Mouse (Mus musculus) right cerebral cortex, postnatal 36 days (tissue): ENCODE measurements at regions not wholly inside any gene's neighbourhood (a gene's known extent, or its start where the extent isn't known, plus 50 kb on each side); places are given as distances from the start of the nearest gene placed in this dataset.
"Not testable (repeated sequence)": the region's sequence is repeated elsewhere in the genome, so short reads cannot be mapped to it uniquely, and the experiment has no call there.

Experiments
- DNase-seq, 2 experiments: peaks; one replicate each; pipeline ENCODE4 v3.0.0; 2022; ENCODE audit warnings: low spot score in 2 of 2, mixed read lengths in 1 of 2

- DNase-seq = not testable (repeated sequence)
Measured at GRCm38 (mm10) chr17:13432256-13432655, 77.9 kb downstream of the Tcp10c start.

- DNase-seq = not testable (repeated sequence)
Measured at GRCm38 (mm10) chr17:13434146-13434545, 79.8 kb downstream of the Tcp10c start.

DNA sequence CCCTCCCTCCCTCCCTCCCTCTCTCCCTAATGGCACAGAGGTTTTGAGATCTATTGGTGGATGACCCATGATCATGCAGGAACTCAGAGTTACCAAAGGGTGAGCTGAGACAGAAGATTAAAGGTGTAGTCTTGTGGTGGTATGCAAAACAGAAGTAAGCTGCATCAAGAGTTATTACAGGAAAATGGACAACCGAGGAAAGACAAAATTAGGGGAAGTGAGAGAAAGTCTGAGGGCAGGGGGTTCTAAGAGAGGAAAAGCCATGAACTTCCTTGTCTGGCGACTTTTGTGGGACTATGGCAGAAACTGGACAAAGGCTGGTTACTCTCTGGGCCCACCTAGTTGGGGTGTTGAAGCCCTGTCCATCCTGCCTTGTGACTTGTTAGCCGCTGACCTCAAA is 84.4 kb downstream of the Tcp10c start:
- DNase-seq = not testable (repeated sequence)

DNA sequence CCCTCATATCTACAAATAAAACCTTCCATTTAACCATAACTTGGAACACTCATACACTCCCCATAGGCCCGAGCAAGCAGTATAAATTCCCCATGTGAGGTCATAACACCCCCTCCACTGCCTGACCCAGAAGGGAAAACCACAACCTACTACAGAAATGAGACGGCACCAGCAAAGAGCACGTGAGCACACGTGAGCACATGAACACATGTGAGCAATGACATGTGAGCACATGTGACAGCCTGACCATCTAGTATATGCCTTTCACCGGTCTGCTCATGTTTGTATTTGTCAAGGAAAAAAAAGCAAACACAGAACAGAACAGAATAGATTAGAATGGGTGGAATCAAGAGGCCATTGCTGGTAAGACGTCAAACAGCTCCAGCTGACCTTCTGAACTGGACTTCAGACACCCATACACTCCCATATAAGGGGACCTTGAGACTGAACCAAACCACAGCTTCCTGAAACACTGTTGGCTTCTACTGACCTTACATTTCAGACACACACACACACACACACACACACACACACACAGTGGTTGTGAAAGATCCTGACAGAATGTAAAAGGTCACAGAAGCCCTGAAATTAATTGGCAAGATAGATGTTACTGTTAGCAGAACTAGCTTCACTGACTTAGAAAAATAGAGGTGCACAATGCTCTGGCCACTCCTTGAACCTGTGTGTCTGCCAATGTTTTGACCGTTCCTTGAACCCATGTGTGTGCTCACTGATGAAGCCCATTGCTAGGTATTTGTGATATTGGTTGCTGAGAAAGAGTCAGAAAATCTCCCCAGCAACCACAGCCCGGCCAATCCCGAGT is 86.5 kb downstream of the Tcp10c start:
- not testable (repeated sequence) for DNase-seq

DNA sequence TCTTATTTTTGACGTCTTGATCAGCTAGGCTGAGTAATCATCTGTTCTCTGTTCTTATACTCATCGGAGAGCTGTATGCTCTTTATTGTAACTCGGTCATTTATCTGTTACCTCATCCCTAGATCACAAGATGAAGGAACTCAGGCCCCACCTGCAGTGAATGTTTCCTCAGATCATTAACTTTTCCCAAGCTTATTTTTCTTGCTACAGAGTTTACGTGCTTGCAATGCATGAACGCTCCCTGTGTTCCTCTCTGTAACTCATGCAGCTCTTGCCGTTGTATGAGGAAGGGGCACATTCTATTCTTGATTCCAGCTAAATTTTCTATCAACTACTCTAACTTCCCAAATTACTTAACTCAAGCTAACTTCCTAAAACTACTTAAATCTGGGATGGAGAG is 87.9 kb downstream of the Tcp10c start:
- DNase-seq = not testable (repeated sequence)

DNA sequence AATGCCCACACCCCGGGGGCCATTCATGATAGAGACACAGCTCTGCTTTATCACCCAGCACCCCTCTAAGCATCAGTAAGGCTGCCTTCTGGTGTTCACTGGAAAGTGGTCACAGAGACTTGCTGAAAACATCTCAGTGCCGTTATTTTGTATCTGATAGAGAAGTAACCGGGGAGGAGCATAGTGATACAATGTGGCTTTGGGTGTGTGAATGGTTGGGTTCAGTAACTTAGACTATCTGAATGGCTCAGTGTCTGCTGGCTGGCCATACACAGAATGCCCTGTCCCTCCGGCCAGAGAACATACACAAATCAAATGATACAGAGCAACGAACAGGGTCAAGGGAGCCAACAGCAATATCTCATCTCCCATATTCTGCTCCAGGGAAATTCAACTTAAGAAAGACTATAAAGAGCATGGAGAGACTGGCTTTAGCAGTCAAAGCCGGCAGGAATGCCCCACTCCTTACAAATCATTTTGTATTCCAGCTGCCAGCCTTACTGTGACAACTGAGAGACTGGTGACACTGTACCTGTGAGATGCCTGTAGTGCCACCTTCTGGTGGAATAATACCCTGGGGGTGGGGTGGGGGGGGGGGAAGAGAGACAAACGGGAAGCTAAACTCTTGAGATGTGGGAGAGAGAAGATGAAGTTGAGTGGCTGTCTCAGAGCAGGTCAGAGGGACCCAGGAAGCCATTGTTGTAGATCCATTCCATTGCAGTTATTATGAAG is 102.7 kb downstream of the Tcp10c start:
- DNase-seq = not testable (repeated sequence)

DNA sequence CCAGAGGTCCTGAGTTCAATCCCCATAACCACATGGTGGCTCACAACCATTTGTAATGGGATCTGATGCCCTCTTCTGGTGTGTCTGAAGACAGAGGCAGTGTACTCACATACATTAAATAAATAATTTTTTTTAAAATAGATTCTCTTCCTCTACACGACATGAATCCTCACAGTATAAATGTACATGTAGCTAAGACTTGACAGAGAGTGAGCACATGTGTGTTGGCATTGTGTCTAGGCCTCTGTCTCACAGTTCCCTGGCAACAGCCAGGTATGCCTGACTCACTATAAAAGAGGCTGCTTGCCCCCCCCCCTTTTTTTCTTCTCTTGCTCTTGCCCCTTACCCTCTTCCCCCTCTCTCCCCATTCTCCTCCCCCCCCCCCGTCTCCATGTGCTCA is 103.6 kb downstream of the Tcp10c start:
- not testable (repeated sequence) for DNase-seq

GRCm38 (mm10) chr17:13458814-13459213 is 104.4 kb downstream of the Tcp10c start:
- not testable (repeated sequence) for DNase-seq

DNA sequence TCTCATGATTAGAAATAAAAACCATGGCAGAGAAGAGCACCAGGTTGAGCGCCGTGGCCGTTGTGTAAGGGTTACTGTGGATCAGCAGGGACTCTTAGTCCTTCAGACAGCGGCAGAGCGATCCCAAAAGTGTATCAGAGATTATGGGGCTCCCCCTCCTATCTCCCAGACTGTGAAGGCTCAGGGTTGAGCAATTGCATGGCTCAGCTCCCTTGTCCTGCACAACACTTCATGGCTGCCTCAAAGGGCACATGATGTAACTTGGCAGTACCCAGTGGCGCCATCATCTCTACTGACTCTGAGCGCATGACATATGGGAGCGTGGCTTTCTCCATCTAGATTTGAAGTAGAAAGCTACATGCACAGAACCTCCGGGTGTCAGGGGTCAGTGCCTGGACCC is 108.3 kb downstream of the Tcp10c start:
- not testable (repeated sequence) for DNase-seq

DNA sequence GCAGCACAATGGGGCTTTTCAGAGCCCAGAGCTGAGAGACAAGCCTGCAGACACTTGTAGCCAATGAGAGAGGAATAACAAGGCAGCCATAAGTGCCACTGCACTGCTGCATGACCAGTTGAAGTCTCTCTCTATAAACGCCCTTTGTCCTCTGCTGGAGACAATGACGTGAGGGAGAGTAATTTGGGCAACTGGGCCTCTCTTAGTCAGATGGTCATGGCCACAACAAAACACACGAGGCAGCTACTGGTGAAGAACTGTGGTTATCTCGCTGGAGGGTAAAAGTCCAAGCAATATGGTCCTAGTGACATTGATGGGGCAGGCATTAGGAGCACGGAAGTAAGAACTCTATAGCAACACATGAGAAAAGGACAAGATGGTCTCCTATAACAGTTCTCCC is 111.5 kb downstream of the Tcp10c start:
- DNase-seq = not testable (repeated sequence)

DNA sequence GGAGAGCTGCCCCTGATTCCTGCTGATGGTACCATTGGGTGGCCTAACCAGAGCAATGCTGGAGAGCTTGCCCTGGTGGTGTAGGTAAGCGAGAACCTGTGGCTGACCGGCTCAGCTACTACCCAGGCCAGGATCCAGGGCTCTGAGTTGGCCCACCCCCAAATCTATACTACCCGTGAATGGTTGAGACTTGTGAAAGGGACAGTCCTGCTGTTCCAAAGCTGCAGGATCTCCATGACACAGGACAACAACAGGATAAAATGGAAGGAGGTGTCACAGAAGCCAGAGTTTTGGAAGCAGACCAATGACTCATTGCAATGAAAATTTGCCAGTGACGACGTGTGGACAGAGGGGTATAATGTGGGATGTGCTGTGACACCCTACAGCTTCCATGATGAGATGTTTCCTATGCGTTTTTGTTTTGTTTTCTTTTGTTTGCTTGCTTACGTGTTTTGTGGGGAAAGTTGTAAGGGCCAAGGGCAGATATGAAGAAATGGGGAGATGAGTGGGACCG is 115.6 kb downstream of the Tcp10c start:
- not testable (repeated sequence) for DNase-seq

GRCm38 (mm10) chr17:13472460-13473062 is 118.2 kb downstream of the Tcp10c start:
- peak; percentile 56 to 69 for DNase-seq

DNA sequence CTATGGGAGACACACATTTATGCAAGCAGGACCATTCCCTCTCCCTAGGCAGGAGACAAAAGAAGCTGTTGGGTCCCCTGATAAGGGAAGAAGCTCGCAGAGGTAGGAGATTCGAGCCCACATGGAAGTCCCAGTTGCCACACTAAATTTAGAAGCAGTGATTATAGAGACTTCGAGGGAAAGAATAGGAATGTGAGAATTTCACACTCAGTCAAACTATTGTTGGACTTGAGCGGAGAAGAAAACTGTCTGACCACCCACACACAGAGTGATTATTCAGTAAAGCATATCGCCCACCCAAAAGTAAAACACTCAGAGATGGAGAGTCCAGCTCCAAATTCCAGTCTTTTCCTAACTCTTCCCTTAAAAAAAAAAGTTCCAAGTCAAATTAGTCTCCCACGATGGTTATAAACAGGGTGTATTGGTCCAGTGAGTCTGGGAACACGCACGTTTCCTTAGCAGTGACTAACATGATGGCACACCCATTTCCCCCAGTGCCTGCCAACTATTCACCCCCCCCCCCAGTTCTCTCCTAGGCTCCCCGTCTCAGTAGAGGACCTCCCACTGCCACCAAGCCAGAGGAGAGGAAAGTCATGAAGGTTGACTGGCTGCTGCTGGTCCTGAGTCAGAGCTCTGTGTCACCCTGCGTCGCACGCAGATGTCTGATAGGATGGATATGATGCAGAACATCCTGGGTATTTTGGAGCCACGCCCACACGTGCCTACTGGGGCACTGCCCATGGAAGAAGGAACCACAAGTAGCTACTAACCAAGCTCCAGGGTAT is 120.1 kb downstream of the Tcp10c start:
- DNase-seq = peak; percentile 30 to 56

DNA sequence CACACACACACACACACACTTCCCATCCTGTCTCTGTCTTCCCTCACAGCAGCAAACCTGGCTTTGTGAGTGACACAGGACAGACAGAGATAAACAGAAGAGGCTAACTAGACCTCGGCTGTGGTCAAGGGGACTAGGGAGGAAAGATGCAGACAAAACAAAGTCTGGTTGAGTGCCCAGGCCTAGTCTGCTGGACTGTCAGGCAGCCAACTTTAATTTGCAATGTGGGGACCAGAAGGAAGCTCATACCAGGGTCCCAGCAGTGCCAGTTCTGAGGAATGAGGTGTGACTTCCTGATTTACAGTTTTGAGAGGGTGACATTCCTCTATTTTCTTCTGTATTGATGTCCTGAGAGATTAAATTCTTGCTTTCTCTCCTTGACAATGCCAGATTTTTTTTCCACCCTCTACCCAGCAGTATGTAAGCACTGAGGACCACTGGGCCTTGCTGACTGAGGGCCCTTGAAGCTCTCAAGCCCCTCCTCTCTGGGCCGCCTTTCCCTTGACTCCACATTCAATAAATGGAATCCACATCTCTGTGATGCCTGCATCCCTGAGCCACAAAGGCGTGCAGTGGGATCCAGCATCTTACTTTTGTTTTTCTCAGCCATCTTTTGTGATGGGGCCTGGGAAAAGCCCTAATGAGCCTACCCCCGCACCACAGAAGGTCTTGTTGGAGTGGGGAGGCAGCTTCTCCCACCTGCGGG is 124.6 kb downstream of the Tcp10c start:
- DNase-seq = no peak

DNA sequence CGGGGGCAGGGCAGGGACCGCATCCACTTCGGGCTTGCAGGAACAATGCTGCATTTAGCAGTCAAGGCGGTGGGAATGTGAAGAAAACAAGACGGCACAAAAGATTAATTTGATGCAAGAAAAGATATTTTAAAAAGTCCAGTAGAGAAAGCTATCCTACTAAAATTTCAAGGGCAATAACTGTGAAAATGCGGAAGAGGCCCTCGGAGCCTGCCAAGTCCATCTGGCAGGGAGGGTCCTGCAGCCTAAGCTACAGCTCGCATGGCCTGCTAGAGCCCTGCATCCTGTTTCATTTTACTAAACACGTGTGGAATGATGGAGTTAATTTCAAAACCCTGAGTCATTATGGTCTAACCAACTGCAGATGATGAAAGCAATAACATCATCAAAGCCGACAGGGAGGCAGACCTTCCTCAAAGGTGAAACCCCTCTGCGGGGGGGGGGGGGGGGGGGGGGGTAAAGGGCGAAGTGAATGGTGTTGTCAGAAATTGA is 125.2 kb downstream of the Tcp10c start:
- no peak for DNase-seq

GRCm38 (mm10) chr17:13481445-13482085 is 127.2 kb downstream of the Tcp10c start:
- no peak for DNase-seq

DNA sequence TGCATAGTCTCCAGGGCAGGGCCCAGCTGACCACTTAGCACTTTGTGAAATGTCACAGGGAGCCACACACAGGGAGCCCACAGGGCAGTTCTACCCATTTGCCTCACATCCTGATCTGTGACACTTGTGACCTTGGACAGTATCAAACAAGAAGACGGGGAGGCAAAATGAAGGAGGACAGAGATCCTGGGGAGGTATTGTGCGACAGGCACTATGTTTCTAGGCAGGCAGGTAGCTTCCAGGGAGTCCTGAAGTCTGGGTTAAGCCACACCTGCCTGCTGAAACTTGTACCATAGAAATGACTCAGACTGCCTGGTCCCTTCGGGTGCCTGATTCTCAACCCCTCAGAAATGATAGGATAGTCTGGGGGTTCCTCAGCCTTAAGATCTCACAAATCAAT is 127.8 kb downstream of the Tcp10c start:
- DNase-seq = no peak

- DNase-seq = no peak
Measured at GRCm38 (mm10) chr17:13487291-13488215, 133.2 kb downstream of the Tcp10c start.
